Mouse (Mus musculus) right cerebral cortex, postnatal 10 days (tissue): ENCODE data around the gene Gm45062.
A peak's percentile ranks its signal among the peaks of the same experiment; 100 is the strongest.

Experiments
- DNase-seq, 2 experiments: peaks; one replicate each; pipeline ENCODE4 v3.0.0; 2021; ENCODE audit warnings: low spot score in 2 of 2

Gm45062 gene

GRCm38 (mm10) chr6:8619582-8620350 lies 360.5 kb downstream of the Gm45062 start:
- peak in 1 of 2 experiments; percentile 11 for DNase-seq

GRCm38 (mm10) chr6:8623045-8623444 lies 363.8 kb downstream of the Gm45062 start:
- peak in 1 of 2 experiments; percentile 21 for DNase-seq

- DNase-seq = no peak
Measured at GRCm38 (mm10) chr6:8628226-8628625, 369.0 kb downstream of the Gm45062 start.

- no peak for DNase-seq
Measured at GRCm38 (mm10) chr6:8628715-8629267, 369.5 kb downstream of the Gm45062 start.

- DNase-seq = no peak
Measured at GRCm38 (mm10) chr6:8630531-8630930, 371.3 kb downstream of the Gm45062 start.

GRCm38 (mm10) chr6:8631362-8631761 lies 372.1 kb downstream of the Gm45062 start:
- DNase-seq = no peak

GRCm38 (mm10) chr6:8631986-8632632 lies 372.9 kb downstream of the Gm45062 start:
- DNase-seq = no peak

GRCm38 (mm10) chr6:8632701-8633100 lies 373.5 kb downstream of the Gm45062 start:
- DNase-seq = no peak

GRCm38 (mm10) chr6:8638122-8638521 lies 378.9 kb downstream of the Gm45062 start:
- DNase-seq = peak in 1 of 2 experiments; percentile 71

GRCm38 (mm10) chr6:8638899-8639298 lies 379.6 kb downstream of the Gm45062 start:
- DNase-seq = no peak

GRCm38 (mm10) chr6:8639526-8639925 lies 380.3 kb downstream of the Gm45062 start:
- DNase-seq = no peak

GRCm38 (mm10) chr6:8640863-8641262 lies 381.6 kb downstream of the Gm45062 start:
- DNase-seq = no peak

- DNase-seq = peak; percentile 60 to 69
Measured at GRCm38 (mm10) chr6:8644703-8645102, 385.5 kb downstream of the Gm45062 start.

GRCm38 (mm10) chr6:8645708-8646107 lies 386.5 kb downstream of the Gm45062 start:
- DNase-seq = no peak
